Mouse (Mus musculus) midbrain, embryonic 14.5 days (tissue): ENCODE measurements at regions not wholly inside any gene's neighbourhood (a gene's known extent, or its start where the extent isn't known, plus 50 kb on each side); places are given as distances from the start of the nearest gene placed in this dataset.

Experiments used
- ATAC-seq: fragments of 200-750 bp; cut with Nextera tagmentation; 2 replicates; pipeline ENCODE4 v1.8.0; 2017; ENCODE audit warnings: moderate number of reproducible peaks, moderate library complexity; ENCODE audit not compliant: low FRiP score, low TSS enrichment
- DNase-seq: peaks from one replicate; pipeline ENCODE4 v3.0.0-alpha.2; 2015
- H3K27ac ChIP-seq: fragments of 300-500 bp; sonication (generic); replicated peaks from 2 replicates; pipeline ENCODE4 v1.5.1; 2014; ENCODE audit warnings: mild to moderate bottlenecking, low read depth, low read length, moderate library complexity
- H3K27me3 ChIP-seq: fragments of 300-500 bp; sonication (generic); 2 replicates; pipeline ENCODE4 v1.6.1; 2014; ENCODE audit warnings: low read length, control low read depth, mixed read lengths; ENCODE audit not compliant: control insufficient read depth, insufficient read depth
- H3K36me3 ChIP-seq: fragments of 300-500 bp; sonication (generic); 2 replicates; pipeline ENCODE4 v1.6.1; 2014; ENCODE audit warnings: low read length, control low read depth; ENCODE audit not compliant: control insufficient read depth, insufficient read depth
- H3K4me1 ChIP-seq: fragments of 300-500 bp; sonication (generic); 2 replicates; pipeline ENCODE4 v1.6.1; 2014; ENCODE audit warnings: mild to moderate bottlenecking, antibody characterized with exemption, low read length, control low read depth; ENCODE audit not compliant: control insufficient read depth, insufficient read depth
- H3K4me2 ChIP-seq: fragments of 300-500 bp; sonication (generic); 2 replicates; pipeline ENCODE4 v1.6.1; 2014; ENCODE audit warnings: mild to moderate bottlenecking, low read length, moderate library complexity
- H3K4me3 ChIP-seq: fragments of 300-500 bp; sonication (generic); replicated peaks from 2 replicates; pipeline ENCODE4 v1.5.1; 2014; ENCODE audit warnings: low read depth, low read length
- H3K9ac ChIP-seq: fragments of 300-500 bp; sonication (generic); replicated peaks from 2 replicates; pipeline ENCODE4 v1.6.1; 2014; ENCODE audit warnings: mild to moderate bottlenecking, low read length, moderate library complexity
- H3K9me3 ChIP-seq: fragments of 300-500 bp; sonication (generic); 2 replicates; pipeline ENCODE4 v1.6.1; 2016; ENCODE audit warnings: low read length, control low read depth, mixed read lengths; ENCODE audit not compliant: control insufficient read depth
- WGBS: fragments of 180-500 bp; shearing (Covaris S2); extraction: QIAGEN DNeasy Blood & Tissue Kit; methylation state at CpG from one replicate; pipeline ENCODE4 v1.1.7; 2014; 5-methylcytosine and 5-hydroxymethylcytosine counted together

- Histone ChIP-seq H3K27me3 (no peaks in the 10 kb centered on the region), H3K9me3 (no peaks in the 10 kb centered on the region), H3K9ac (no peak overlapping the region), H3K27ac (no peak overlapping the region), H3K4me3 (no peak overlapping the region), H3K36me3 (no peaks in the 10 kb centered on the region), H3K4me1 (peaks cover 19% of the 10 kb centered on the region), H3K4me2 (no peak overlapping the region)
- 96% methylated on average over 6 of the region's 6 CpGs for WGBS
- DNase-seq, result no peak
- no peak for ATAC-seq
These were observed 263.8 kb downstream of the Gm49356 start for GRCm38 (mm10) chr15:59152786-59153388.

DNA sequence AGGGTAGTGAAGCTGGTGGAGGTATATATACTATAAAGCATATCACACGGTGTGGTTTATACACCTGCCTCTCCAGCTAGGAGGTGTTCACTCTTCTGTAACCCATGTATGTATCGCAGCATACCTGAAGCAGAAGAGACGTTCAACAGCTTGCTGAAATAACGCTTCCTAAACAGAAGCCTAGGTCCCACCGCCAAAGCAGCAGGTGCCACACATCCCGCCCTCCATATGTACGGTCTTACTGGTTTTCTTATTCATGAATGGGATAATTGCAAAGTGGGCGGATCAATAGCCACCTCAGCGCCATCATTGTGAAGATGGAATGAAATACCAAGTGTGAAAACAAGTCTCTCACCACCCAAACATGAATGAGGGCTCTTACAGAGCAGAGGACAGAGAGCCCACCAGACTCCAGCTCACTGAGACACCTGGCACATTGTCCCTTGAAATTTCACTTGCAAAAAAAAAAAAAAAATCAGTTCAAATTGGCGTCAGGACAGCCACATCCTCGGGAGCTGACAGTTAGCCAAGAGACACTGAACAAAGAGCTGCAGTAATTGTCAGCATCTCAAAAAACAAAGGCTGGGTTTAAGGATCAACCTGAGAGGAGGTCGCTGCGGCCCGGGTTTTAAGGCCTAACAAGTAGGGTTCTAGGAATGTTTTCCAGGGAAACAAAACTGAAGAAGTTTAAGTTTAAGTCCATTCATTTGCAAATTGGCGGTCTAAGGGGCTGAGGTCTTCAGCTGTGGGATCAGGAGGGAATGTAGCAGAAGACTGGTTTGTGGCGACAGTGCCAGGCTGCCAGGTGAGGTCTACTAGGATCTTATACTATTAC lies 264.5 kb downstream of the Gm49356 start:
- Histone ChIP-seq H3K9me3 (no peaks in the 10 kb centered on the region), H3K27ac (peak overlapping the region; percentile 49; the same call in 1 of the 2 replicates), H3K9ac (no peak overlapping the region), H3K4me3 (no peak overlapping the region), H3K27me3 (no peaks in the 10 kb centered on the region), H3K4me1 (peaks cover 19% of the 10 kb centered on the region), H3K36me3 (no peaks in the 10 kb centered on the region), H3K4me2 (no peak overlapping the region)
- peak; percentile 20 for DNase-seq
- 45% methylated on average over 16 of the region's 16 CpGs for WGBS
- ATAC-seq, result no peak

DNA sequence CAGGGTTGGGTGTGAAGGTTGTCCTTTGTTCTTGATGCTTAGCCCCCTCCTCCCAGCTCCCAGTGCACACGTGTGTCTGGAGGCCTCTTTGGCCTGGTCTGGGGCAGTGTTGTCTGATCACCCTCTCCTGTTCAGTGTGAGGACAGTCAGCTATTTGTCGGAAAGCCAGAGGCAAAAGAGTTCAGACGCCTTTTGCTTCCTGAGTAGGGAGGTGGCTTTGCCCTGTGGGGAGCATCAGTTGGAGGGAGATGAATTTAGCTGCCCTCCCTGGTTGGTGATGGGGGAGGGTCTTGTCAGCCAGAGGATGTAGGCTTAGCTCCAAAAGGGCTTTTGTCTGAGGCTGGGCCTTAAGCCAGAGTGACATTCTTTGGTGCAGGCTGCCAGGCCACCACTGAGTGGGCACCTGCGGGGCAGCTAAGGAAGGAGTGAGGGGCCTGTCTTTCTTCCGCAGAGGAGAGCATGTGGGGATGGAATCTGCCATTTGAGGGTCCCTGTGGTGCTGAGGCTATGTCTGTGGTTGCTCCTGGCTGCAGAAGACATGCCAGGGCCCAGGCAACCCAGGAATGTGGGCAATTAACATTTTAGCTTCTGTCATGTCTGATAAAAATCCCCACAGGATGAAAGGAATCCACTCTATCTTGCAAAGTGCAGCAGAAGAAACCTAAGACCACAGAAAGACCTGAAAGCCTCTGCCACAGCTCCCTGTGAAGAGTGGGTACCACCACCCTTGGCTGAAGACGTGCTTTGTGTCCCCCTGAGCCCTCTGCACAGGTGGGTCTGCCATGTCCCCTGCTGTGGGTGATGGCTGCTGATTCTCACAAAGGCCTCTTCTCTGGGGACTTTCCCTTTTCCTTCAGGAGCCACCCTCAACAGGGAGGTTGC lies 265.6 kb downstream of the Gm49356 start:
- DNase-seq, result peak; percentile 79
- H3K27me3 ChIP-seq, result no peaks in the 10 kb centered on the region
- ATAC-seq, result peak; percentile 79
- peak overlapping the region; percentile 49 for H3K27ac ChIP-seq
- H3K9me3 ChIP-seq, result no peaks in the 10 kb centered on the region
- peaks cover 19% of the 10 kb centered on the region for H3K4me1 ChIP-seq
- H3K9ac ChIP-seq, result 0 out of 2 replicates have a peak overlapping the region, but pooled peaks have one; percentile 20
- H3K4me2 ChIP-seq, result no peak overlapping the region
- no peaks in the 10 kb centered on the region for H3K36me3 ChIP-seq
- no peak overlapping the region for H3K4me3 ChIP-seq
- 5% methylated on average over 6 of the region's 6 CpGs for WGBS

GRCm38 (mm10) chr15:59155289-59155623 lies 266.2 kb downstream of the Gm49356 start:
- Histone ChIP-seq H3K9ac (no peak overlapping the region), H3K4me2 (no peak overlapping the region), H3K36me3 (no peaks in the 10 kb centered on the region), H3K9me3 (no peaks in the 10 kb centered on the region), H3K4me3 (no peak overlapping the region), H3K27me3 (no peaks in the 10 kb centered on the region), H3K27ac (0 out of 2 replicates have a peak overlapping the region, but pooled peaks have one; percentile 49), H3K4me1 (peaks cover 19% of the 10 kb centered on the region)
- DNase-seq, result no peak
- ATAC-seq, result 0 out of 2 replicates have a peak, but pooled peaks have one; percentile 22

- no peak for ATAC-seq
- H3K27me3 ChIP-seq, result no peaks in the 10 kb centered on the region
- no peaks in the 10 kb centered on the region for H3K9me3 ChIP-seq
- WGBS, result 92% methylated on average over 7 of the region's 7 CpGs
- H3K36me3 ChIP-seq, result no peaks in the 10 kb centered on the region
- no peak overlapping the region for H3K27ac ChIP-seq
- no peak for DNase-seq
- H3K4me3 ChIP-seq, result no peak overlapping the region
- peaks cover 19% of the 10 kb centered on the region for H3K4me1 ChIP-seq
- no peak overlapping the region for H3K4me2 ChIP-seq
- H3K9ac ChIP-seq, result no peak overlapping the region
These were observed 267.2 kb downstream of the Gm49356 start for GRCm38 (mm10) chr15:59156328-59156727.

DNA sequence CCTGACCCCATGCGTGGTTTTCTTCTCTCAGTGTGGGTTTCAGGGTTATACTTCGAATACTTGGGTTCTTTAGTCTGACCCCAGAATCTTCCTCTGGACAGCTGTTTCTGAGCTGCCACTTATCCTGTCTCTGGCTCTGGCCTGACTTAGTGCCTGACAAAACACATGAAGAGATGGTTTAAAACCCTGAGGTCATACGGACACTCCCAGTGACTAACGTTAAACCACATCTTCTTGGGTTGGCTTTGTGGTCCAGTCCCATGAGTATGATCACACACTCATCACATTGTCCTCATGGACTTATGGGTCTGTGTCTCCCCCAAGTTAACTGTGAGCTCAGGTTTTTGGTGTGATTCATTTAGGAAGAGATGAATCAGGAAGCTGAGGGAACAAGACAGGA lies 269.7 kb downstream of the Gm49356 start:
- Histone ChIP-seq H3K27ac (no peak overlapping the region), H3K4me3 (no peak overlapping the region), H3K4me2 (no peak overlapping the region), H3K4me1 (peaks cover 15% of the 10 kb centered on the region), H3K27me3 (no peaks in the 10 kb centered on the region), H3K9ac (no peak overlapping the region), H3K36me3 (no peaks in the 10 kb centered on the region), H3K9me3 (no peaks in the 10 kb centered on the region)
- no peak for DNase-seq
- ATAC-seq, result no peak
- WGBS, result 93% methylated on average over 4 of the region's 4 CpGs

GRCm38 (mm10) chr15:59160931-59161920 lies 272.1 kb downstream of the Gm49356 start:
- WGBS, result 96% methylated on average over 15 of the region's 17 CpGs
- no peak overlapping the region for H3K4me2 ChIP-seq

More at GRCm38 (mm10) chr15:59160931-59161920, 272.1 kb downstream of the Gm49356 start:
- DNase-seq, result no peak
- Histone ChIP-seq H3K27ac (no peak overlapping the region), H3K36me3 (no peaks in the 10 kb centered on the region), H3K9ac (no peak overlapping the region), H3K27me3 (no peaks in the 10 kb centered on the region), H3K4me1 (no peaks in the 10 kb centered on the region), H3K4me3 (no peak overlapping the region), H3K9me3 (no peaks in the 10 kb centered on the region)
- ATAC-seq, result no peak
